Mouse (Mus musculus) midbrain, embryonic 15.5 days (tissue): ENCODE results near the gene Wdr83os. TPM values are rescaled to one million over a fixed set of nuclear protein-coding genes. Genes with fewer than 3 reads are reported as not detected.
A peak's percentile ranks its signal among the peaks of the same experiment; 100 is the strongest.

ENCODE experiments used
- ATAC-seq: fragments of 200-750 bp; cut with Nextera tagmentation; replicated peaks from 2 replicates; pipeline ENCODE4 v1.8.0; 2017; ENCODE audit warnings: moderate TSS enrichment
- H3K27ac ChIP-seq: fragments of 300-500 bp; sonication (generic); 2 replicates; pipeline ENCODE4 v1.5.1; 2015; ENCODE audit warnings: mild to moderate bottlenecking, inconsistent platforms
- H3K27me3 ChIP-seq: fragments of 300-500 bp; sonication (generic); replicated peaks from 2 replicates; pipeline ENCODE4 v1.6.1; 2015; ENCODE audit warnings: inconsistent platforms
- H3K36me3 ChIP-seq: fragments of 300-500 bp; sonication (generic); replicated peaks from 2 replicates; pipeline ENCODE4 v1.6.1; 2015; ENCODE audit warnings: inconsistent platforms
- H3K4me1 ChIP-seq: fragments of 300-500 bp; sonication (generic); 2 replicates; pipeline ENCODE4 v1.6.1; 2015; ENCODE audit warnings: inconsistent platforms
- H3K4me2 ChIP-seq: fragments of 300-500 bp; sonication (generic); 2 replicates; pipeline ENCODE4 v1.6.1; 2015; ENCODE audit warnings: inconsistent platforms, mild to moderate bottlenecking, moderate library complexity
- H3K4me3 ChIP-seq: fragments of 300-500 bp; sonication (generic); 2 replicates; pipeline ENCODE4 v1.5.1; 2015; ENCODE audit warnings: mild to moderate bottlenecking, inconsistent platforms
- H3K9ac ChIP-seq: fragments of 300-500 bp; sonication (generic); 2 replicates; pipeline ENCODE4 v1.6.1; 2015; ENCODE audit warnings: mild to moderate bottlenecking, inconsistent platforms
- H3K9me3 ChIP-seq: fragments of 300-500 bp; sonication (generic); 2 replicates; pipeline ENCODE4 v1.6.1; 2016; ENCODE audit warnings: inconsistent platforms
- WGBS: fragments of 180-500 bp; shearing (Covaris S2); methylation state at CpG from one replicate; pipeline ENCODE4 v1.1.7; 2015; ENCODE audit warnings: mixed read lengths; 5-methylcytosine and 5-hydroxymethylcytosine counted together
- polyA plus RNA-seq: library from polyadenylated mRNA; unstranded; fragments of >200 nt; fragmentation: Nextera tagmentation; extraction: Ambion mirVana; gene quantifications from 2 replicates; pipeline ENCODE4 v1.2.1, GENCODE M21; 2015

Wdr83os gene
- polyA plus RNA-seq, result 135 TPM in 2 replicates

DNA sequence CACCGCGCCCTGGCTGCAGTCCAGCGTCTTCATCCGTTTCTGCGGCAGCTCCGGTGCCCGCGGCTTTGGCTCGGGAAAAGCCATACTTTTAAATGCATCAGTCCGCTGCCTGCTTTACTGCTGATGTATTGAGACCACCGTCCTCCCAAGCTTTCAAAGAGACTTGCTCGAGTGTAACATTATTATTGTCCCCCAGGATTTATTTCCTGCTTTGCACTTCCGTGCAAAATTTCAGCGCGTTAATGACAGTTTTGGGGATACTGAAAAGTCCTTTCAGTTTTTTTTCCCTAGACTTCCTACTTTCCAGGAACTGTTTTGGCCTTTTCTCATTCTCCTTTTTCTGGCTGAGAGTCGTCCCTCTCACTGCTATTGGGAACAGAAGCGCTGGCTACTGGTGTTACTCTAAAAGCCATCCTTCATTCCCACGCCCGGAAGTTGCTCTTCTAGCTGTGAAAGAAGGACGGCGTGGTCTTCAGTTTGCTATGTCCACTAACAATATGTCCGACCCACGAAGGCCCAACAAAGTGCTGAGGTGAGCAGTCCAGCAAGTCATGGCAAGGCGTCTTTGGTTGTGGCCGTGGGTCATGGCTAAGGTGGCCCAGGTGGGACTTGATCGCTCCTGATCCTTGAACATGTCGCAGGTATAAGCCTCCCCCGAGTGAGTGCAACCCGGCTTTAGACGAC lies at the start of gene Wdr83os:
Wdr83os (plus strand) TSS at position 209 of the 684 bp plus-strand sequence.
- H3K4me2 ChIP-seq, result peak within 1 kb of the TSS; percentile 98
- peaks cover 37% of the 10 kb centered on the region for H3K4me1 ChIP-seq
- peak within 1 kb of the TSS; percentile 88 for H3K9ac ChIP-seq
- H3K27ac ChIP-seq, result peak within 1 kb of the TSS; percentile 83
- H3K36me3 ChIP-seq, result peaks cover 2% of the 10 kb centered on the region; the same call in 1 of the 2 replicates
- no peaks in the 10 kb centered on the region for H3K9me3 ChIP-seq
- ATAC-seq, result peak; percentile 19
- H3K27me3 ChIP-seq, result no peaks in the 10 kb centered on the region
- WGBS, result under 1% methylated on average over 30 of the region's 30 CpGs
- H3K4me3 ChIP-seq, result peak within 1 kb of the TSS; percentile 88

- Histone ChIP-seq H3K9me3 (no peaks in the 10 kb centered on the region), H3K36me3 (peaks cover 29% of the 10 kb centered on the region), H3K4me3 (no peak overlapping the region), H3K27ac (no peak overlapping the region), H3K4me2 (no peak overlapping the region), H3K4me1 (peaks cover 31% of the 10 kb centered on the region), H3K9ac (no peak overlapping the region), H3K27me3 (no peaks in the 10 kb centered on the region)
- no peak for ATAC-seq
- WGBS, result 88% methylated on average over 4 of the region's 4 CpGs
Observed at GRCm38 (mm10) chr8:85032622-85033311, 47.8 kb upstream of the Wdr83os start.

DNA sequence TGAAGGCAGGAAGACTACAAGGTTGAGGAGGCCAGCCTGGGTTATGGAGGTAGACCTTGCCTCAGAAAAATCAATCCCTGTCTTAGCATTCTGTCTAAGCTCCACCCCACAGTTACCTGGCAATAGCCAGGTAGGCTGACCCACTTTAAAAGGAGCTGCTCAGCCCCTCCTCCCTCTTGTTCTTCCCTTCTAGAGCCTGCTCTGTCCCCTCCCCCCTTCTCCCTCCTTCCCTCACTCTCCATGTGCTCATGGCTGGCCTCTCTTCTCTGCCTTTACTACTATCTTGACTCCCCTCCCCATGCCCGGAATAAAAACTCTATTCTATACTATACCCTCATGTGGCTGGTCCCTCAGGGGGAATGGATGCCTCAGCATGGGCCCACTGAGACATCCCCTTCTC lies 46.7 kb upstream of the Wdr83os start:
- Histone ChIP-seq H3K9me3 (no peaks in the 10 kb centered on the region), H3K27ac (no peak overlapping the region), H3K4me1 (peaks cover 30% of the 10 kb centered on the region), H3K4me3 (no peak overlapping the region), H3K4me2 (no peak overlapping the region), H3K9ac (no peak overlapping the region), H3K36me3 (peaks cover 29% of the 10 kb centered on the region), H3K27me3 (no peaks in the 10 kb centered on the region)
- no peak for ATAC-seq
- WGBS, result 66% methylated on average over 1 of the region's 1 CpGs

DNA sequence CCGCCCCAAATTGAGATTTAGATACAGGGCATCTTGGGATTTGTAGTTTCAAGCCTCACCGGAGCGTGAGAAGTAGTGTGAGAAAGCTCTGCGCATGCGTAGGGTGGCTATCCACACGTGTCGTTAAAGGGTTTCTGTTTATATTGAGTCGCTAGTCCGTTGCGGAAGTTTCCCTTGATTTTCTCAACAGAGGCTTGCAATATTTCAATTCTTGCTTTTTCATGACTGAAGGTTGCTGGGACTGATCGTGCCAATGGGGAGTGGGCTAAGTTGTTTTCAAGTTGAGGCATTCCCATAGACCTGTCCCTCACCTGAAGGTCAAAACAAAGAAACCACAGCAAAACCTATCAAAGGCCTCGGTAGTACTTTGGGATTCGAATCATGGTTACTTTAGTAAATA lies 45.8 kb upstream of the Wdr83os start:
- Histone ChIP-seq H3K4me1 (peaks cover 29% of the 10 kb centered on the region), H3K27me3 (no peaks in the 10 kb centered on the region), H3K36me3 (peaks cover 28% of the 10 kb centered on the region), H3K4me2 (peak overlapping the region; percentile 95), H3K9me3 (no peaks in the 10 kb centered on the region), H3K27ac (no peak overlapping the region), H3K9ac (no peak overlapping the region; the same call in 1 of the 2 replicates), H3K4me3 (peak overlapping the region; percentile 80)
- WGBS, result 3% methylated on average over 13 of the region's 13 CpGs
- ATAC-seq, result no peak

DNA sequence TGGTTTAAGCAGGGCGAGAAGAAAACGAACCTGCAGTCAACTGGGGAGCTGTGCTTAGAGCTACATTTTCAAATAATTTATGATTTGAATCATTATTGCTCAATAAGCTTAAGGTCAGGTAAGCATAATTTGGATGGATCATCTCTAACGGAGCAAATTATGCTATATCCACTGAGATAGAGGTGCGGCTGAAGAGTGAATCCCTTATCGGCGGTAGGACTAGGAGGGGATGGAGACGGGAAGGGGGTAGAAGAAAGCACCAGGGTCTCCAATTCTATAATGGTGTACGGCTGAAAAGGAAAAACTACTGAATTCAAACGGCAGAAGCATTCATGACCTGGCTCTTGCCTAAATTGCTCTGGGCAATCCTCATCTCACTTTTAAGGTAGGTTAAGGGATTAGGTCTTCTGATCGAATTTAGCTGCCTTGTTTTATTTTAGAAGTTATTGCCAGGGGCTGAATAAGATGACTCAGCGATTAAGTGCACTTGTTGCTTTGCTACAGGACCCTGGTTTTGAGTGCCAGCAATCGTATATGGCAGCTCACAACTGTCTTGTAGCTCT lies 45.3 kb upstream of the Wdr83os start:
- Histone ChIP-seq H3K27me3 (no peaks in the 10 kb centered on the region), H3K36me3 (peaks cover 23% of the 10 kb centered on the region), H3K4me3 (peak overlapping the region; percentile 80), H3K9ac (peak overlapping the region; percentile 58), H3K9me3 (no peaks in the 10 kb centered on the region), H3K4me1 (peaks cover 29% of the 10 kb centered on the region), H3K4me2 (peak overlapping the region; percentile 95), H3K27ac (no peak overlapping the region)
- no peak for ATAC-seq
- 6% methylated on average over 12 of the region's 12 CpGs for WGBS

DNA sequence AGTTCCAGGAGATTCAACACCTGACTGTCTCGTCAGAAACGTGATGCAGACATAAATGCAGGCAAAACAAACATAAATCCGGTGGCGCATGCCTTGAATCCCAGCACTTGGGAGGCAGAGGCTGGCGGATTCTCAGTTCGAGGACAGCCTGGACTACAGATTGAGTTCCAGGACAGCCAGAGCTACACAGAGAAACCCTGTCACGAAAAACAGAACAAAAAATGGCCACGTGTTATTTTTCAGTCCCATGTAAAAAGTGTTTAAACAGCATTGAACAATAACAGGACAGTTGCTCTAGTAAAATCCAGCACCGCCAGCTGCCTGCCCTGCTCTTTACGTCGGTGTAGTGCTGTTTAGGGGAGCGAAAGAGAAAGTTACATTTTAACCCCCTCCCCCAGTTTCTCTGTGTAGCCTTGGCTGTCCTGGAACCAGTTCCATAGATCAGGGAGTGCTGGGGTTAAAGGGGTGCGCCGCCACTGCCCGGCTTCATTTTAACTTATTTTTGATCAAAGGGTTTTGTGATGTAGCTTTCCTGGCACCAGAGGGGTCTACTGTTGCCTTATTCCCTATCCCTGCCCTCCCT lies 44.7 kb upstream of the Wdr83os start:
- peak; percentile 22 for ATAC-seq
- peak overlapping the region; percentile 95 for H3K4me2 ChIP-seq

GRCm38 (mm10) chr8:85036381-85036717 lies 44.2 kb upstream of the Wdr83os start:
- 0% methylated on average over 9 of the region's 9 CpGs for WGBS
- H3K9me3 ChIP-seq, result no peaks in the 10 kb centered on the region
- ATAC-seq, result peak; percentile 59
- H3K4me1 ChIP-seq, result peaks cover 29% of the 10 kb centered on the region
- H3K27ac ChIP-seq, result peak overlapping the region; percentile 97
- H3K27me3 ChIP-seq, result no peaks in the 10 kb centered on the region
- H3K4me2 ChIP-seq, result peak overlapping the region; percentile 95
- peaks cover 26% of the 10 kb centered on the region for H3K36me3 ChIP-seq
- peak overlapping the region; percentile 58 for H3K9ac ChIP-seq
- peak overlapping the region; percentile 80 for H3K4me3 ChIP-seq

More for the DNA sequence above, 44.7 kb upstream of the Wdr83os start:
- peaks cover 23% of the 10 kb centered on the region for H3K36me3 ChIP-seq
- no peaks in the 10 kb centered on the region for H3K27me3 ChIP-seq
- H3K27ac ChIP-seq, result peak overlapping the region; percentile 97
- peak overlapping the region; percentile 80 for H3K4me3 ChIP-seq
- H3K9ac ChIP-seq, result peak overlapping the region; percentile 58
- H3K9me3 ChIP-seq, result no peaks in the 10 kb centered on the region
- 2% methylated on average over 15 of the region's 15 CpGs for WGBS
- peaks cover 29% of the 10 kb centered on the region for H3K4me1 ChIP-seq

GRCm38 (mm10) chr8:85036718-85037365 lies 43.7 kb upstream of the Wdr83os start, which contains the start of gene Tnpo2:
Tnpo2 (plus strand) TSS chr8:85036915.
- Histone ChIP-seq H3K4me1 (peaks cover 29% of the 10 kb centered on the region), H3K27me3 (no peaks in the 10 kb centered on the region), H3K4me2 (peak within 1 kb of the TSS; percentile 95), H3K4me3 (peak within 1 kb of the TSS; percentile 80), H3K9me3 (no peaks in the 10 kb centered on the region), H3K27ac (peak within 1 kb of the TSS; percentile 97), H3K36me3 (peaks cover 22% of the 10 kb centered on the region; the same call in 1 of the 2 replicates), H3K9ac (peak within 1 kb of the TSS; percentile 90)
- under 1% methylated on average over 57 of the region's 59 CpGs for WGBS
- peak; percentile 94 for ATAC-seq

GRCm38 (mm10) chr8:85037366-85037680 lies 43.2 kb upstream of the Wdr83os start:
- ATAC-seq, result peak; percentile 55
- Histone ChIP-seq H3K27me3 (no peaks in the 10 kb centered on the region), H3K9me3 (no peaks in the 10 kb centered on the region), H3K4me3 (peak overlapping the region; percentile 80), H3K4me1 (peaks cover 29% of the 10 kb centered on the region), H3K36me3 (peaks cover 17% of the 10 kb centered on the region; the same call in 1 of the 2 replicates), H3K27ac (peak overlapping the region; percentile 97), H3K4me2 (peak overlapping the region; percentile 95), H3K9ac (peak overlapping the region; percentile 90)
- WGBS, result 0% methylated on average over 14 of the region's 14 CpGs

- H3K4me3 ChIP-seq, result peak overlapping the region; percentile 80
- peaks cover 29% of the 10 kb centered on the region for H3K4me1 ChIP-seq
- H3K36me3 ChIP-seq, result peaks cover 12% of the 10 kb centered on the region
- ATAC-seq, result peak; percentile 8; the same call in 1 of the 2 replicates
- H3K27ac ChIP-seq, result peak overlapping the region; percentile 97
- H3K9ac ChIP-seq, result peak overlapping the region; percentile 90
- no peaks in the 10 kb centered on the region for H3K9me3 ChIP-seq
- H3K4me2 ChIP-seq, result peak overlapping the region; percentile 95
- H3K27me3 ChIP-seq, result no peaks in the 10 kb centered on the region
- WGBS, result under 1% methylated on average over 57 of the region's 57 CpGs
Observed at GRCm38 (mm10) chr8:85037681-85038531, 42.6 kb upstream of the Wdr83os start.

DNA sequence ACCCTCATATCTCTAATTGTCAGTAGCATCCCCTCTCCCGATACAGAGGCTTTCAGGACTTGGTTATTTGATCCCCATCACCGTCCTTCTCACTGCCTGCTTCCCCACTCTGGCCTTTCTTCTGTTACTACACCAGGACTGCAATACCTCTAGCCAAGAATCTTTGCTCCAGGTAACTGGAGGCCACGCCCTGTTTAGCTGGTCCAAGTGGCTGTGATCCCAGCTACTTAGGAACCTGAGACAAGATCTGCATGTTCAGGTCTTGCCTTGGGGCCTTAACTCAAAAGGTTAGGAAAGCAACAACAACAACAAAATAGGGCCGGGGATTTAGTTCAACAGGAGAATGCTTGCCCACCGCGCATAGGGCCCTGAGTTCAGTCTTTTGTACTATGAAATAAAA lies 36.9 kb upstream of the Wdr83os start:
- no peaks in the 10 kb centered on the region for H3K9me3 ChIP-seq

More for the DNA sequence above, 36.9 kb upstream of the Wdr83os start:
- Histone ChIP-seq H3K4me3 (no peak overlapping the region), H3K27me3 (no peaks in the 10 kb centered on the region), H3K4me2 (no peak overlapping the region), H3K9ac (no peak overlapping the region), H3K4me1 (peaks cover 7% of the 10 kb centered on the region), H3K36me3 (peaks cover 56% of the 10 kb centered on the region), H3K27ac (no peak overlapping the region)
- no peak for ATAC-seq
- 95% methylated on average over 6 of the region's 6 CpGs for WGBS
